10 mouse cellular contexts compared by ENCODE assay signal in the genomic region with DNA sequence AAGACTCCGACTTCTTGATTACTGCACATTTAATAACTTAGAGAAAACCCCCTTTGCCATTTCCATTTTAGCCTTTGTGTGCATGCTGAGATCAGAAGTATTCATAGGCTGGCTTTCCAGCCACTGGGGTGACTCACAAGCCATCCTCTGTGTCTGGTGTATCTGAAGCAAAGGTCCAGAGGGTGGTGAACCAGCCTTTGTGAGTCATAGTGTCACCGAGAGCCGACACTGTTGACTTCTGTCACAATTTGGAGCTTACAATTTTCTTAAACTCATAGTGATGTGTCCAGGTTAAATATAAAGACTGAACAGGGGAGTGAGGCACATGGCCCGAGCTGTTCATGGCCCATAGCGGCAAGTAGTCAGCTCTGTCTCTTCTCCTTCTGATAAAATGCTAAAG.
DNase-seq lines count a peak whose midpoint lies in the region; ATAC-seq and TF ChIP-seq lines count a peak whose summit lies in the region.
"Had no signal": no experiment of that assay in that cellular context is flagged by ENCODE, and none has a peak within 500 bp of the region (broad histone marks: within the 10 kb centered on the region; RNA-seq: fewer than 3 reads in every experiment).

No protein-coding gene starts in this region.

- WGBS in heart, embryonic 13.5 days, result 63% methylated on average over 5 of the region's 5 CpGs
- WGBS in neural tube, embryonic 13.5 days, result 65% methylated on average over 5 of the region's 5 CpGs

- peak overlapping the region; percentile 66 for H3K9ac ChIP-seq in heart, embryonic 13.5 days
- peak overlapping the region; percentile 55; the same call in 1 of the 2 replicates for H3K9ac ChIP-seq in neural tube, embryonic 13.5 days
- H3K9ac ChIP-seq: midbrain, embryonic 13.5 days had no signal

- peak overlapping the region; percentile 86 for H3K4me3 ChIP-seq in left cerebral cortex, adult 2 months
- peak overlapping the region; percentile 52 for H3K4me3 ChIP-seq in bone marrow macrophage, adult 2 months (ENCODE audit: insufficient read depth, low read length)
- peak overlapping the region; percentile 28; the same call in 1 of the 2 replicates for H3K4me3 ChIP-seq in heart, embryonic 13.5 days
- peak overlapping the region; percentile 10 for H3K4me3 ChIP-seq in neural tube, embryonic 13.5 days
- H3K4me3 ChIP-seq: midbrain, embryonic 13.5 days had no signal

- H3K36me3 ChIP-seq in heart, embryonic 13.5 days, result peaks cover 42% of the 10 kb centered on the region
- H3K36me3 ChIP-seq in neural tube, embryonic 13.5 days, result no peaks in the 10 kb centered on the region
- H3K36me3 ChIP-seq: midbrain, embryonic 13.5 days had no signal

- peak overlapping the region; percentile 55 for H3K27ac ChIP-seq in left cerebral cortex, adult 2 months
- peak overlapping the region; percentile 56 for H3K27ac ChIP-seq in bone marrow macrophage, adult 2 months (ENCODE audit: insufficient read depth, low read depth, low read length)
- H3K27ac ChIP-seq in heart, embryonic 13.5 days (replicated peaks), result peak overlapping the region; percentile 48
- H3K27ac ChIP-seq in neural tube, embryonic 13.5 days (replicated peaks), result peak overlapping the region; percentile 14; the same call in 1 of the 2 replicates
- H3K27ac ChIP-seq: midbrain, embryonic 13.5 days had no signal

- DNase-seq in left cerebral cortex, adult 2 months (ENCODE audit: extremely low spot score in 1 of 2, low spot score in 2 of 2), result no peak
- DNase-seq in left cerebral cortex, postnatal 4 days, result no peak
- DNase-seq in frontal cortex, postnatal 25 days (ENCODE audit: low spot score in 2 of 2), result no peak
- DNase-seq: right cerebral cortex, postnatal 4 days had no signal

- peaks cover 24% of the 10 kb centered on the region for H3K4me1 ChIP-seq in bone marrow macrophage, adult 2 months (ENCODE audit: control insufficient read depth, insufficient read depth, low read length)
- peaks cover 84% of the 10 kb centered on the region for H3K4me1 ChIP-seq in heart, embryonic 13.5 days
- H3K4me1 ChIP-seq in neural tube, embryonic 13.5 days (replicated peaks), result peaks cover 61% of the 10 kb centered on the region

- no peak for TF ChIP-seq CTCF in left cerebral cortex, adult 2 months (IDR thresholded peaks at IDR 0.05)
- no peak for TF ChIP-seq CTCF in bone marrow macrophage, adult 2 months (IDR thresholded peaks at IDR 0.05; ENCODE audit: low read depth, low read length)

- TF ChIP-seq POLR2A in bone marrow macrophage, adult 2 months (IDR thresholded peaks at IDR 0.05; ENCODE audit: borderline replicate concordance, low read depth, low read length), result no peak

- H3K4me2 ChIP-seq in heart, embryonic 13.5 days, result peak overlapping the region; percentile 54
- peak overlapping the region; percentile 41 for H3K4me2 ChIP-seq in neural tube, embryonic 13.5 days
- H3K4me2 ChIP-seq: midbrain, embryonic 13.5 days had no signal

- ATAC-seq in heart, embryonic 13.5 days (ENCODE audit: extremely low read depth, insufficient number of reproducible peaks, low FRiP score, low TSS enrichment), result no peak
- ATAC-seq in neural tube, embryonic 13.5 days (ENCODE audit: low read depth), result no peak
- no peak for ATAC-seq in erythroid progenitor cell, adult 5-6 weeks (replicated peaks; ENCODE audit: low FRiP score, poor library complexity, severe bottlenecking)
- ATAC-seq: hindbrain, embryonic 16.5 days; midbrain, embryonic 13.5 days had no signal

- intact Hi-C loops in left cerebral cortex, adult 2 months (cut with DNase I), result loop anchor here (2.0 to 10.0 kb wide), 4 partner anchors 87 to 336 kb away; no protein-coding TSS in a partner anchor
- intact Hi-C loops in left cerebral cortex, postnatal 4 days (cut with DNase I), result no loop called here

- no peaks in the 10 kb centered on the region for H3K9me3 ChIP-seq in heart, embryonic 13.5 days
- H3K9me3 ChIP-seq in neural tube, embryonic 13.5 days, result no peaks in the 10 kb centered on the region
- H3K9me3 ChIP-seq: midbrain, embryonic 13.5 days had no signal

- no peaks in the 10 kb centered on the region for H3K27me3 ChIP-seq in heart, embryonic 13.5 days (replicated peaks)
- no peaks in the 10 kb centered on the region for H3K27me3 ChIP-seq in neural tube, embryonic 13.5 days
- H3K27me3 ChIP-seq: midbrain, embryonic 13.5 days had no signal

Comparison
In these comparisons a context has a peak if more than half of its experiments do, and no peak if none do; other contexts are left out.
1. H3K4me3 ChIP-seq: peak in every context shown above with its lines; median percentile 86 in left cerebral cortex, adult 2 months; 52 in bone marrow macrophage, adult 2 months; 28 in heart, embryonic 13.5 days; 10 in neural tube, embryonic 13.5 days.